Mouse (Mus musculus): ENCODE measurements around the gene Rps29. TPM values are rescaled to one million over a fixed set of nuclear protein-coding genes. Genes with fewer than 3 reads are reported as not detected.

Gene Rps29
- polyA plus RNA-seq, 1 experiment from 2014 or later = 1,400 TPM

- Histone ChIP-seq H3K4me1 (ENCODE audit: control insufficient read depth, insufficient read depth, low read length) (no peaks in the 10 kb centered on the region), H3K27ac (ENCODE audit: low read depth, low read length) (no peak overlapping the region), H3K9ac (ENCODE audit: low read depth, low read length) (no peak overlapping the region), H3K4me2 (peak overlapping the region; percentile 52), H3K4me3 (ENCODE audit: low read depth, low read length) (peak overlapping the region; percentile 4; the same call in 1 of the 2 replicates), H3K9me3 (replicated peaks; ENCODE audit: control insufficient read depth, low read length) (no peaks in the 10 kb centered on the region), H3K36me3 (ENCODE audit: control insufficient read depth, insufficient read depth, low read length) (no peaks in the 10 kb centered on the region), H3K27me3 (ENCODE audit: control insufficient read depth, insufficient read depth, low read length) (no peaks in the 10 kb centered on the region)
- ATAC-seq (replicated peaks; ENCODE audit: insufficient number of reproducible peaks, low FRiP score, low TSS enrichment) = no peak
- WGBS (ENCODE audit: insufficient replicate concordance) = 58% methylated on average over 12 of the region's 12 CpGs
Observed at GRCm38 (mm10) chr12:69130486-69130885, 28.5 kb downstream of the Rps29 start.

GRCm38 (mm10) chr12:69129634-69130310, 29.2 kb downstream of the Rps29 start:
- peak overlapping the region; percentile 52 for H3K4me2 ChIP-seq
- WGBS (ENCODE audit: insufficient replicate concordance) = 36% methylated on average over 17 of the region's 18 CpGs
- H3K9ac ChIP-seq (ENCODE audit: low read depth, low read length) = no peak overlapping the region
- no peaks in the 10 kb centered on the region for H3K4me1 ChIP-seq (ENCODE audit: control insufficient read depth, insufficient read depth, low read length)
- H3K27ac ChIP-seq (ENCODE audit: low read depth, low read length) = no peak overlapping the region
- H3K9me3 ChIP-seq (replicated peaks; ENCODE audit: control insufficient read depth, low read length) = no peaks in the 10 kb centered on the region
- no peaks in the 10 kb centered on the region for H3K27me3 ChIP-seq (ENCODE audit: control insufficient read depth, insufficient read depth, low read length)
- no peak for ATAC-seq (replicated peaks; ENCODE audit: insufficient number of reproducible peaks, low FRiP score, low TSS enrichment)
- H3K4me3 ChIP-seq (ENCODE audit: low read depth, low read length) = peak overlapping the region; percentile 4; the same call in 1 of the 2 replicates
- no peaks in the 10 kb centered on the region for H3K36me3 ChIP-seq (ENCODE audit: control insufficient read depth, insufficient read depth, low read length)

- no peak overlapping the region for H3K9ac ChIP-seq (ENCODE audit: low read depth, low read length)
- H3K36me3 ChIP-seq (ENCODE audit: control insufficient read depth, insufficient read depth, low read length) = no peaks in the 10 kb centered on the region
- no peak for ATAC-seq (replicated peaks; ENCODE audit: insufficient number of reproducible peaks, low FRiP score, low TSS enrichment)
- no peak overlapping the region for H3K4me2 ChIP-seq
- no peaks in the 10 kb centered on the region for H3K27me3 ChIP-seq (ENCODE audit: control insufficient read depth, insufficient read depth, low read length)
- H3K4me3 ChIP-seq (ENCODE audit: low read depth, low read length) = no peak overlapping the region
- H3K9me3 ChIP-seq (replicated peaks; ENCODE audit: control insufficient read depth, low read length) = no peaks in the 10 kb centered on the region
- H3K27ac ChIP-seq (ENCODE audit: low read depth, low read length) = no peak overlapping the region
- H3K4me1 ChIP-seq (ENCODE audit: control insufficient read depth, insufficient read depth, low read length) = no peaks in the 10 kb centered on the region
- WGBS (ENCODE audit: insufficient replicate concordance) = 84% methylated on average over 3 of the region's 3 CpGs
Observed at GRCm38 (mm10) chr12:69127626-69128025, 31.4 kb downstream of the Rps29 start.

GRCm38 (mm10) chr12:69127170-69127569, 31.8 kb downstream of the Rps29 start:
- H3K27ac ChIP-seq (ENCODE audit: low read depth, low read length) = no peak overlapping the region
- 81% methylated on average over 5 of the region's 5 CpGs for WGBS (ENCODE audit: insufficient replicate concordance)
- no peaks in the 10 kb centered on the region for H3K27me3 ChIP-seq (ENCODE audit: control insufficient read depth, insufficient read depth, low read length)
- H3K36me3 ChIP-seq (ENCODE audit: control insufficient read depth, insufficient read depth, low read length) = no peaks in the 10 kb centered on the region
- H3K4me3 ChIP-seq (ENCODE audit: low read depth, low read length) = no peak overlapping the region
- no peaks in the 10 kb centered on the region for H3K9me3 ChIP-seq (replicated peaks; ENCODE audit: control insufficient read depth, low read length)
- ATAC-seq (replicated peaks; ENCODE audit: insufficient number of reproducible peaks, low FRiP score, low TSS enrichment) = no peak
- H3K4me2 ChIP-seq = no peak overlapping the region
- H3K9ac ChIP-seq (ENCODE audit: low read depth, low read length) = no peak overlapping the region
- H3K4me1 ChIP-seq (ENCODE audit: control insufficient read depth, insufficient read depth, low read length) = no peaks in the 10 kb centered on the region

- no peaks in the 10 kb centered on the region for H3K9me3 ChIP-seq (replicated peaks; ENCODE audit: control insufficient read depth, low read length)
- no peaks in the 10 kb centered on the region for H3K27me3 ChIP-seq (ENCODE audit: control insufficient read depth, insufficient read depth, low read length)
- no peaks in the 10 kb centered on the region for H3K4me1 ChIP-seq (ENCODE audit: control insufficient read depth, insufficient read depth, low read length)
- H3K36me3 ChIP-seq (ENCODE audit: control insufficient read depth, insufficient read depth, low read length) = no peaks in the 10 kb centered on the region
- H3K27ac ChIP-seq (ENCODE audit: low read depth, low read length) = no peak overlapping the region
- WGBS (ENCODE audit: insufficient replicate concordance) = 74% methylated on average over 5 of the region's 5 CpGs
- no peak overlapping the region for H3K9ac ChIP-seq (ENCODE audit: low read depth, low read length)
- no peak for ATAC-seq (replicated peaks; ENCODE audit: insufficient number of reproducible peaks, low FRiP score, low TSS enrichment)
- H3K4me2 ChIP-seq = no peak overlapping the region
- no peak overlapping the region for H3K4me3 ChIP-seq (ENCODE audit: low read depth, low read length)
Observed at GRCm38 (mm10) chr12:69125066-69125465, 33.9 kb downstream of the Rps29 start.

GRCm38 (mm10) chr12:69122801-69123200, 36.2 kb downstream of the Rps29 start:
- no peak overlapping the region for H3K27ac ChIP-seq (ENCODE audit: low read depth, low read length)
- H3K36me3 ChIP-seq (ENCODE audit: control insufficient read depth, insufficient read depth, low read length) = no peaks in the 10 kb centered on the region
- no peak overlapping the region for H3K4me2 ChIP-seq
- ATAC-seq (replicated peaks; ENCODE audit: insufficient number of reproducible peaks, low FRiP score, low TSS enrichment) = no peak
- WGBS (ENCODE audit: insufficient replicate concordance) = 80% methylated on average over 11 of the region's 11 CpGs
- no peak overlapping the region for H3K9ac ChIP-seq (ENCODE audit: low read depth, low read length)
- no peaks in the 10 kb centered on the region for H3K27me3 ChIP-seq (ENCODE audit: control insufficient read depth, insufficient read depth, low read length)
- no peak overlapping the region for H3K4me3 ChIP-seq (ENCODE audit: low read depth, low read length)
- no peaks in the 10 kb centered on the region for H3K4me1 ChIP-seq (ENCODE audit: control insufficient read depth, insufficient read depth, low read length)
- no peaks in the 10 kb centered on the region for H3K9me3 ChIP-seq (replicated peaks; ENCODE audit: control insufficient read depth, low read length)

- no peaks in the 10 kb centered on the region for H3K36me3 ChIP-seq (ENCODE audit: control insufficient read depth, insufficient read depth, low read length)
- no peak overlapping the region for H3K9ac ChIP-seq (ENCODE audit: low read depth, low read length)
- no peaks in the 10 kb centered on the region for H3K27me3 ChIP-seq (ENCODE audit: control insufficient read depth, insufficient read depth, low read length)
- H3K4me3 ChIP-seq (ENCODE audit: low read depth, low read length) = no peak overlapping the region
- WGBS (ENCODE audit: insufficient replicate concordance) = 81% methylated on average over 6 of the region's 6 CpGs
- H3K4me1 ChIP-seq (ENCODE audit: control insufficient read depth, insufficient read depth, low read length) = no peaks in the 10 kb centered on the region
- H3K27ac ChIP-seq (ENCODE audit: low read depth, low read length) = no peak overlapping the region
- no peak overlapping the region for H3K4me2 ChIP-seq
- no peak for ATAC-seq (replicated peaks; ENCODE audit: insufficient number of reproducible peaks, low FRiP score, low TSS enrichment)
- no peaks in the 10 kb centered on the region for H3K9me3 ChIP-seq (replicated peaks; ENCODE audit: control insufficient read depth, low read length)
Observed at GRCm38 (mm10) chr12:69119908-69120307, 39.1 kb downstream of the Rps29 start.

Small RNA genes lying within 50 kb of the gene (microRNA-seq; reads per million reads assigned to microRNA genes)
- gene Gm47287 (ENCODE audit: borderline number of aligned reads) (not detected), gene Gm47295 (ENCODE audit: borderline number of aligned reads) (2.0 reads per million, percentile 25 among the genes with 10 or more reads in this experiment)

Other genes with a start within 250 kb of the Rps29 start
- gene Lrr1, start 9.6 kb upstream of the Rps29 start, polyA plus RNA-seq (2014; fragmentation: Nextera tagmentation; extraction: Ambion mirVana) = 17.1 and 20.8 TPM in 2 replicates
- 539 and 559 TPM in 2 replicates for gene Rpl36al, start 24.9 kb upstream of the Rps29 start, polyA plus RNA-seq (2014; fragmentation: Nextera tagmentation; extraction: Ambion mirVana)
- 35.3 and 37.3 TPM in 2 replicates for gene Mgat2, start 25.0 kb upstream of the Rps29 start, polyA plus RNA-seq (2014; fragmentation: Nextera tagmentation; extraction: Ambion mirVana)
- 19.0 and 20.9 TPM in 2 replicates for gene Gm49383, start 37.9 kb upstream of the Rps29 start, polyA plus RNA-seq (2014; fragmentation: Nextera tagmentation; extraction: Ambion mirVana)
- gene Dnaaf2, start 39.2 kb upstream of the Rps29 start, polyA plus RNA-seq (2014; fragmentation: Nextera tagmentation; extraction: Ambion mirVana) = 6.2 and 9.2 TPM in 2 replicates
- gene Gm49384, start 45.1 kb upstream of the Rps29 start, polyA plus RNA-seq (2014; fragmentation: Nextera tagmentation; extraction: Ambion mirVana) = 22.1 and 22.2 TPM in 2 replicates
- gene Pole2, start 69.0 kb upstream of the Rps29 start, polyA plus RNA-seq (2014; fragmentation: Nextera tagmentation; extraction: Ambion mirVana) = 20.7 and 22.2 TPM in 2 replicates
- gene Klhdc1, start 82.0 kb upstream of the Rps29 start, polyA plus RNA-seq (2014; fragmentation: Nextera tagmentation; extraction: Ambion mirVana) = 7.7 and 8.9 TPM in 2 replicates
- gene Klhdc2, start 137.5 kb upstream of the Rps29 start, polyA plus RNA-seq (2014; fragmentation: Nextera tagmentation; extraction: Ambion mirVana) = 151 and 157 TPM in 2 replicates
- gene Nemf, start 198.0 kb upstream of the Rps29 start, polyA plus RNA-seq (2014; fragmentation: Nextera tagmentation; extraction: Ambion mirVana) = 62.1 and 69.9 TPM in 2 replicates
- gene Arf6, start 213.0 kb upstream of the Rps29 start, polyA plus RNA-seq (2014; fragmentation: Nextera tagmentation; extraction: Ambion mirVana) = 38.0 and 41.6 TPM in 2 replicates
- gene Gm9887, start 213.3 kb upstream of the Rps29 start, polyA plus RNA-seq (2014; fragmentation: Nextera tagmentation; extraction: Ambion mirVana) = 1.3 and 1.5 TPM in 2 replicates

Data from heart, embryonic 11.5 days (tissue).